Mouse (Mus musculus): ENCODE results near the gene Upk1a. TPM values are rescaled to one million over a fixed set of nuclear protein-coding genes. Genes with fewer than 3 reads are reported as not detected.

Upk1a gene
- total and polyA plus RNA-seq, 3 experiments: 0.47 to 10.9 (median 1.8) TPM

- Histone ChIP-seq H3K9ac (ENCODE audit: insufficient read depth, low read depth) (peak within 1 kb of the TSS; percentile 99), H3K9me3 (replicated peaks; ENCODE audit: low read length) (no peaks in the 10 kb centered on the region), H3K4me2 (ENCODE audit: insufficient read depth, low read depth, poor library complexity, severe bottlenecking) (peak within 1 kb of the TSS; percentile 77), H3K27me3 (replicated peaks) (no peaks in the 10 kb centered on the region), H3K27ac (ENCODE audit: insufficient read depth, low read depth) (peak within 1 kb of the TSS; percentile 81), H3K36me3 (replicated peaks in 1 of 2; ENCODE audit: control insufficient read depth in 1 of 2, insufficient read depth in 1 of 2, low read length in 1 of 2) (peaks cover 28 to 47% of the 10 kb centered on the region in 2 experiments), H3K4me3 (replicated peaks in 1 of 3; ENCODE audit: low read depth in 2 of 3, low read length in 2 of 3, poor library complexity in 1 of 3) (peak within 1 kb of the TSS; percentile 85 to 100 (median 90)), H3K79me2 (replicated peaks; ENCODE audit: control insufficient read depth, extremely low read depth, insufficient read depth, poor library complexity, severe bottlenecking) (peaks cover 22% of the 10 kb centered on the region), H3K4me1 (ENCODE audit: control insufficient read depth in 1 of 2, insufficient read depth in 2 of 2) (peaks cover 7 to 28% of the 10 kb centered on the region in 2 experiments; a peak in 3 of 4 replicates)
- dilution Hi-C loops (cut with MboI; ENCODE audit: extremely low pct_ligation_motif_present, extremely low pct_unique_long_range_greater_than_20kb, low sequenced_read_pairs): no loop called here
- TF ChIP-seq E2F4 (IDR thresholded peaks at IDR 0.05; ENCODE audit: insufficient replicate concordance, low read depth, low read length): peak; percentile 29; the same call in 1 of the 2 replicates
- peak; percentile 94 for TF ChIP-seq ZNF384 (IDR thresholded peaks at IDR 0.05; ENCODE audit: low read depth, low read length)
- TF ChIP-seq IRF4 (IDR thresholded peaks at IDR 0.05; ENCODE audit: low read depth, low read length): 0 out of 2 replicates have a peak, but pooled peaks have one; percentile 42
- TF ChIP-seq RAD21 (IDR thresholded peaks at IDR 0.05; ENCODE audit: low read depth, low read length): no peak
- no peak for TF ChIP-seq USF2 (conservative IDR thresholded peaks at IDR 0.05; ENCODE audit: low read depth, low read length)
- TF ChIP-seq ZC3H11A (IDR thresholded peaks at IDR 0.05; ENCODE audit: low read depth, low read length): no peak
- TF ChIP-seq MXI1 (IDR thresholded peaks at IDR 0.05; ENCODE audit: low read depth, low read length): peak; percentile 80
- peak; percentile 77; the same call in 1 of the 2 replicates for TF ChIP-seq BHLHE40 (IDR thresholded peaks at IDR 0.05; ENCODE audit: low read depth, low read length)
- peak; percentile 69 for TF ChIP-seq TCF12 (IDR thresholded peaks at IDR 0.05; ENCODE audit: low read depth, low read length)
- no peak for TF ChIP-seq NELFE (IDR thresholded peaks at IDR 0.05; ENCODE audit: low read depth, low read length)
- no peak for TF ChIP-seq USF1 (IDR thresholded peaks at IDR 0.05; ENCODE audit: low read depth, low read length)
- peak; percentile 72; the same call in 1 of the 2 replicates for TF ChIP-seq TBP (conservative IDR thresholded peaks at IDR 0.05; ENCODE audit: low read depth, low read length)
- no peak for TF ChIP-seq CHD1 (IDR thresholded peaks at IDR 0.05; ENCODE audit: low read depth, low read length)
- peak; percentile 60; the same call in 1 of the 2 replicates for TF ChIP-seq MAZ (IDR thresholded peaks at IDR 0.05; ENCODE audit: low read depth, low read length)
- no peak for TF ChIP-seq SMC3 (IDR thresholded peaks at IDR 0.05; ENCODE audit: low read depth, low read length)
- TF ChIP-seq ELF1 (IDR thresholded peaks at IDR 0.05; ENCODE audit: low read depth, low read length): peak; percentile 69
- peak; percentile 89; the same call in 1 of the 2 replicates for TF ChIP-seq SIN3A (IDR thresholded peaks at IDR 0.05; ENCODE audit: low read length)
- TF ChIP-seq POLR2A (IDR thresholded peaks at IDR 0.05; ENCODE audit: low read depth, low read length): peak; percentile 60
- TF ChIP-seq ZKSCAN1 (IDR thresholded peaks at IDR 0.05; ENCODE audit: borderline replicate concordance, low read depth, low read length): no peak
- TF ChIP-seq ETS1 (conservative IDR thresholded peaks at IDR 0.05; ENCODE audit: low read depth, low read length): 0 out of 2 replicates have a peak, but pooled peaks have one; percentile 24
- TF ChIP-seq RCOR1 (conservative IDR thresholded peaks at IDR 0.05; ENCODE audit: low read depth, low read length): no peak
- TF ChIP-seq PAX5 (IDR thresholded peaks at IDR 0.05; ENCODE audit: low read length): no peak
- TF ChIP-seq UBTF (IDR thresholded peaks at IDR 0.05; ENCODE audit: low read depth, low read length): no peak
- no peak for TF ChIP-seq CTCF (conservative IDR thresholded peaks at IDR 0.05 in 1 of 2, IDR thresholded peaks at IDR 0.05 in 1 of 2; ENCODE audit: low read depth in 2 of 2, low read length in 2 of 2)
- peak; percentile 96 for TF ChIP-seq HCFC1 (IDR thresholded peaks at IDR 0.05; ENCODE audit: low read depth, low read length)
- peak; percentile 98; the same call in 1 of the 2 replicates for TF ChIP-seq KAT2A (IDR thresholded peaks at IDR 0.05; ENCODE audit: insufficient replicate concordance, low read length)
- TF ChIP-seq EP300 (IDR thresholded peaks at IDR 0.05; ENCODE audit: low read length): no peak
- TF ChIP-seq MEF2A (IDR thresholded peaks at IDR 0.05; ENCODE audit: borderline replicate concordance, low read depth, low read length): peak; percentile 68
- no peak; the same call in 1 of the 2 replicates for TF ChIP-seq POLR2AphosphoS2 (IDR thresholded peaks at IDR 0.05; ENCODE audit: low read depth, low read length)
- peak; percentile 89 for TF ChIP-seq MYC (IDR thresholded peaks at IDR 0.05; ENCODE audit: low read depth, low read length)
- TF ChIP-seq JUND (conservative IDR thresholded peaks at IDR 0.05; ENCODE audit: low read depth, low read length): no peak; the same call in 1 of the 2 replicates
- no peak for TF ChIP-seq JUN (IDR thresholded peaks at IDR 0.05; ENCODE audit: insufficient read depth, low read depth, low read length)
- TF ChIP-seq CHD2 (IDR thresholded peaks at IDR 0.05; ENCODE audit: low read length): peak; percentile 98
- TF ChIP-seq MAFK (IDR thresholded peaks at IDR 0.05; ENCODE audit: insufficient replicate concordance, low read length): no peak
- peak; percentile 64; the same call in 1 of the 2 replicates for TF ChIP-seq GABPA (IDR thresholded peaks at IDR 0.05; ENCODE audit: insufficient replicate concordance, low read depth, low read length)
- TF ChIP-seq MAX (IDR thresholded peaks at IDR 0.05; ENCODE audit: low read length): peak; percentile 93
- 0 out of 2 replicates have a peak, but pooled peaks have one; percentile 51 for TF ChIP-seq ZMIZ1 (IDR thresholded peaks at IDR 0.05; ENCODE audit: low read depth, low read length)
- peak; percentile 90 for TF ChIP-seq NRF1 (IDR thresholded peaks at IDR 0.05; ENCODE audit: low read depth, low read length)
- in situ Hi-C loops (cut with MboI; ENCODE audit: low pct_ligation_motif_present, low pct_unique_long_range_greater_than_20kb, low sequenced_read_pairs): no loop called here
- peak; percentile 99 for DNase-seq (ENCODE audit: extremely low read depth)
Measured at GRCm38 (mm10) chr7:30563117-30563905, 49.3 kb downstream of the Upk1a start, which contains the start of the genes U2af1l4, Gm49396 and Psenen. Gene U2af1l4, plus strand, starts transcription at chr7:30563301. Gene Gm49396, plus strand, starts transcription at chr7:30563344. Gene Psenen, minus strand, starts transcription at chr7:30563627.

All from CH12.LX (cell line).